Mouse (Mus musculus) thymus, postnatal 14 days (tissue): ENCODE measurements around the gene Rnf130.
"Not testable (repeated sequence)": the region's sequence is repeated elsewhere in the genome, so short reads cannot be mapped to it uniquely, and the experiment has no call there.

ENCODE experiments used
- DNase-seq: peaks from one replicate; pipeline ENCODE4 v3.0.0; 2021

Gene Rnf130

DNA sequence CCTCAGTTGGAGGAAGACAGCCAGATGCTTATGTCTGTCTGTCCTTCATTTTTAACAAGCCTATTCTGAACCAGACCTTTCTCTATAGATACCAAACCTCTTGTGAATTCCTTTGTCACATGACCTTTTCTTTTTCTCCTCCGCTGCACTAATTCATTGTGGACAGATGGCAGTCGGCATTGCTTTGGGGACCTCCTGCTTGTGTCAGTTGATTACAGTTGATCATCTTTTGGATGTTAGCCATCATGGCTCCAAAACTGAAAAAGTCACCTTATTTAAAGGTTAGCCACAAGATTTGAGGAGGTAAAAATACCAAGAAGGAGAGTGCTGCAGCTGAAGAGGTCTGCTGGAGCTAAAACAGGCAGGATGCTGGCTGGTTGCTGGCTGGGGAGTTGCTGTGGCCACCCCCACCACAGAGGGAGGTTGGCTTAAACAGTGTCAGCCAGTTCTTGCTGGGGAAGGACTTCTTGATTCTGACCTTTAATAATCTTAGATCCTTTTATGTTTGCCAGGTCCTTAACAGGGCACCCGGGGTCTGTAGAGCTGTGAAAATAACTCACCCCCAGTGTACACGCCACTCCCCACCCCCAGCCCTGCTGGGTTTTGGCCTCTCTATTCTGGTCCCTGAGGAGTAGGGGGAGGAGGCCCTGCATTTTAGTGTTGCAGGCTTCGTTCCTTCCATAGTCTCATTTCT, 66.0 kb downstream of the Rnf130 start:
- no peak for DNase-seq

DNA sequence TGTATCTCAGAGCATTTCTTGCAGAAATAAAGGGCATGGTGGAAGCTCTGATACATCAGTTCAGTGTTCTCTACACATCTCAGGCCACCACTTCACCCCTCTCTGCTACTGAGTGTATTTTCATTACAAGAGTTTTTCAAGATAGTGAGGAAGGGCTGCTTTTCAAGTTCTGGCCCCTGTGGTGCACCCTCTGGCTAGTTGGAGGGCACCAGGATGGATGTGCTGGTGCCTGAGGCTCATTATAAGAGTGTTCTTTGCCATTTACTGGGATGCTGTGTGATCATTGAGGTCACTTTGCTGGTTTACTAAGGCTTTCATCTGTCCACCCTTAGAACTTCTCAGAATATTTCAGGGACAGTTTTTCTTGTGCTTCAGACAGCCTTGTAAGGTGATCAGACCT, 66.5 kb downstream of the Rnf130 start:
- DNase-seq: no peak

DNA sequence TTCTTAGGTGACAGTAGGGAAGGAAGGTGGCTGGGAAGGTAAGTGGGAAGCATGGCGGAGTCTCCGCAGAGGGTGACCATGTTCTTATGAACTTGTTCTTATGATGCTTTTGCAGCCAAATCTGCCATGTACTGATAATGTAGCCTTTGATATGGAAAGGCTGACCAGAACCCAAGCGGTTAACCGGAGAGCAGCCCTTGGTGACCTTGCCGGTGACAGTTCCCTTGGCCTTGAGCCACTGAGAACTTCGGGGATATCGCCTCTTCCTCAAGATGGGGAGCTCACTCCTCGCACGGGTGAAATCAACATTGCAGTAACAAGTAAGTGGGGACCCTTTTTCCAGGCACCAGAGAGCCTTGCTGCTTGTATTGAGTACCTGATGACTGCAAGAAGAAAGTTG, 70.5 kb downstream of the Rnf130 start:
- DNase-seq: no peak

DNA sequence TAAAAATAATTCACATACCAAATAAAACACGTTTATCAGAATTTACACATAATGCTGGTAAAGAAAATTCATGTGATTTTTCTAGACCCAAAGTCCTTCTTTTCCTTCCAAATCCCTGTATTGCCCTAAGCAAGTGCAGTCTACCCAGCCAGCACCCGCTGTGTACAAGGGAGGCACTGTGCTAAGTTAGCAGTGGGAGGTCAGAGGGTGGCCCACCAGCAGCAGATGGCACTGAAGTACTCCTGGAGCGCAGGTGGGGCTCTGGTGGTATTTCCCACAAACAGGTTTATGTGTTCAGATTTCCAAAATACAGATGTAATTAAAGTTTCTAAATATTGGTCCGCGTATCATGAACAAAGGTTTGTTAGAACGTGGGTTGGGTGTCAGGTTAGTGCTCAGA, 71.9 kb downstream of the Rnf130 start:
- no peak for DNase-seq

DNA sequence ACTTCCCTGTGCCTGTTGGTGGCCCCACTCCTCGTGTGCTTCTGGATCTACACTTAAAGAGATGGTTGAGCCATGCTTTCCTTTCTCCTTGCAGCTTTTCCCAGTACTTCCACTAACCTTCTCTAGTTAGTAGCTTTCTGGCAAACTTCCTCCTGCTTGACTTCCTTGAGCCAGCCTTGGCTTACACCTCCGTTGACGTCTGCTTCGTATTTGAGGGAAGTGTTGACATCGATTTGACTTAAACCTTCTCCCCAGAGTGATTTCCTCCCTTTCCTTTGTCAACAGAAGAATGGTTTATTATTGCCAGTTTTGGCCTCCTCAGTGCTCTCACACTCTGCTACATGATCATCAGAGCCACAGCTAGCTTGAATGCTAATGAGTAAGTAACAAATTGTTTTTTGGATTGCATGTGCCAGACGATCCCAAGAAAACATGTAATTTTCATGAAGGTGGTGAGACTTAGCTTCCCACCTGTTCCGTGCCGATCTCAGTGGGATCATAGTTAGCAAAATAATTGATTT, 73.9 kb downstream of the Rnf130 start:
- DNase-seq: no peak

DNA sequence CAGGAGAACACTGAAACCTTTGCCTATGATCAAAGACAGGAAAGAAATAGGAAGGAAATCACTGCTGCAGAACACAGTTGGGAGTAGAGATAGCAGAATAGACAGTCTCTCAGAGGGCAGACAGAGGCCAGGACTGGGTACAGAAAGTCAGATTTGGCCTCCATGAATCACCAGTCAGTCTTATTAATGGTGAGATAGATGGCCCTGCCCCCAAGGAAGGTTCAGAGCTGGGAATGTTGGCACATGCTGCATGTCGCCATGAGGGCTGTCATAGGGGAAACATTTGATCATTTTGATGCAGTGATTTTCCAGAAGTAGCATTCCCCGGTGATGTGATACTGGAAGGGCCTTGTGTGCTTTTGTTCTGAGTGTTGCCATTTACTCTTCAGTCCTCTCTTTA, 74.5 kb downstream of the Rnf130 start:
- no peak for DNase-seq

DNA sequence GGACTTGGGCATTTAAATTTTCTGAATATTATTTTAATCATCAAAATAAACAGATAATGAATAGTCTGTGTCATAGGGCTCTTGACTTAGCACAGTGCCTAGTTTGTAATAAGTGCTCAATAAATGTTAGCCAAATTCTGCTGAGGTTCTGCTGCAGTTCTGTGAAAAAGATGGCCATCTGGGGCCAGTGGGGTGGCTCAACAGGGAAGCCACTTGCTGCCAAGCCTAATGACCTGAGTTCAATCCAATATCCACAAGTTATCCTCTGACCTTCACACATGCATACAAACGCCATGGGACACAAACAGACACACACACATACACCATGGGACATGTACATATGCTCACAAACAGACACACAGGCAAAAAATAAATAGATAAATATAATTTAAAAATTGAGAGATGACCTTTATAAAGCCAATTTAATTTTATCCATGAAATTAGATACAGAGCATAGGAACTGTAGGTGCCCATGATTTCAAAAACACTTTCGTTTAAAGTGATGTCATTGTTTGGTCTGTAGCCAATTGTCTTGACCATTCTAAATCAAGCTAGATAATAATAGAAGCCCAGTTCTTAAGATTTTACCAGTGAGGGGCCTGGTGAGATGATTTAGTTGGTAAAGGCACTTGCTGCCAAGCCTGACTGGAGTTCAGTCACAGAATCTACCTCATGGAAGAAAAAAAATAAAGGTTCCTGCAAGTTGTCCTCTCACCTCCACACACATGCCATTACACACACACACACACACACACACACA, 75.6 kb downstream of the Rnf130 start:
- no peak for DNase-seq

DNA sequence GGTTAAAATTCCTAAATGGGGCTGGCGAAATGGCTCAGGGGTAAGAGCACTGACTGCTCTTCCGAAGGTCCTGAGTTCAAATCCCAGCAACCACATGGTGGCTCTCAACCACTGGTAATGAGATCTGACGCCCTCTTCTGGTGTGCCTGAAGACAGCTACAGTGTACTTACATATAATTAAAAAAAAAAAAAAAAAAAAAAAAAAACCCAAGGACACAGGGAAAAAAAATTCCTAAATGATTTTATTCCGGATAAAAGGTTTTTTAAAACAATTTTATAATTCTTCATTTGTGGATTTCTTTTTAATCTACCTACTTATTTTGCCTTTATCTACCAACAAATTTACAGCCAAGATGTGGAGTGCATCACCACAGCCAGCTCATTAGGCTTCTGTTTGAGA, 76.8 kb downstream of the Rnf130 start:
- DNase-seq: not testable (repeated sequence)

DNA sequence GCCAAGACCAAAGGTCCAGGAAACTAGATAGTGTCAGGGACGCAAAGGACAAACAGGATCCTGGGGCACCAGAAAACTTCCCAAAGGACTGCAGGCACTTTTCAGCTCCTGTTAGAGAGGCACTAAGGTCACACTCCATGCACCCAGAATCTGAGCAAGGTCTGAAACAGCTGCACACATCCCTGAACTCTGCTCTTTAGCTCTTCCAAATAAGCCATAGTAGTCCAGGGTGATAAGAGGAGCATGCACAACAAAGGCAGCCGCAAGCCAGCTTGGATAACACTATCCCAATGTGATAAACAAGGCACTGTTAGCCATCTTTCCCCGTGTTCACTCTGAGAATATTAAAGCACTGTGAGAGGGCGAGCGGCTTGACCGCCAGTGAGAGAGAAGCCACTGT, 78.9 kb downstream of the Rnf130 start:
- no peak for DNase-seq

DNA sequence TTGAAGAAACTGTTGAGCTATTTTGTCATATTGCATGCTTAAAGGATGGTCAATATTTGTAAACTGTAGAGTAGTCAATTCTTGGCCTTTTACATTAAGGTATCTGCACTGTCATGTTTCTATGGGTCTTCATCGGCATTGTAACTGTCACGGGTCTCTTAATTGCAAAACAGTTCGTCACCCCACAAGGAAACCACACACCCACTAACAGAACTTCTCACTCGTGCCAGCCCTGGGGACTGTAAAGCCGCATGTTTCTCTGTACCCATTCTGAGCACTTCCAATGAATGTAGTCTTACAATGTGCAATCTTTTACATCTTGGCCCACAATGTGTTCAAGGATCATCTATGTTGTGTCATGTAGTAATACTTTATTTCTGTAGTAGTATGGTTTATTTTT, 80.1 kb downstream of the Rnf130 start:
- no peak for DNase-seq

DNA sequence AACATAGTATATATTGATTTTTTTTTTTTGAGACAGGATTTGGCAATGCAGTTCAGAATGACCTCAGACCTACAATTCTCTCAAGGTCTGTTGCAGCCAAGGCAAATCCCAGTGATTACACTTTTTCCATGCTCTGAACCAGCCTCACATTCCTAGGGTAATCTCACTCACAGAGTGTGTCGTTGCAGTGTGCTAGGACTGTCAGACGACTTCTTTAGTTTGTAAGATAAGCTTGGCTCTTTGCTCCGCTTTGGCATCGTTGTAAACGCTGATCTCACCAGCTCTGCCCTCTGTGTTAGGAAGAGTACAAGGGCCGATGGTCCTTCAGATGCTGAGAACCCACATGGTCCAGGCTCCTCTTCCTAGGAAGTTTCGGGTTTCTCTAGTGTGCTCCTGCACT, 80.9 kb downstream of the Rnf130 start:
- DNase-seq: no peak

DNA sequence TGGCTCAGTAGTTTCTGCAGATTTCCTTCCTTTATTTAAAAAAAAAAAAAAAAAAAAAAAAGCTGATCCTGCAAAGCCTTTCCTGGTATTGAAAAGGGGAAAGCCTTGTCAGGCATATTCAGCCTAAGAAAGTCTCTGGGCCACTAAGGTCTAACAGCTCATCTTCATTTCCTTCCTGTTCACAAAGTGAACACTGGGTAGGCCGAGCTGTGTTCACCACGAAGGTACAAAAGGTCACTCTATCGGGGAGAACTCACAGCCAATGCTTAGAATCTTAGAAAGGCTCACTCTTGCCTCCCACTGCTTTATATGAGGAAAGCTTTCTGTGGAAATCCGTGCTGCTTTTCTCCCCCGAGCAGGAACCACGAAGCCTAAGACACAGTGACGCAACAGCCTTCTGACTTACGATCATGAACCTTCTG, 83.7 kb downstream of the Rnf130 start:
- no peak for DNase-seq

DNA sequence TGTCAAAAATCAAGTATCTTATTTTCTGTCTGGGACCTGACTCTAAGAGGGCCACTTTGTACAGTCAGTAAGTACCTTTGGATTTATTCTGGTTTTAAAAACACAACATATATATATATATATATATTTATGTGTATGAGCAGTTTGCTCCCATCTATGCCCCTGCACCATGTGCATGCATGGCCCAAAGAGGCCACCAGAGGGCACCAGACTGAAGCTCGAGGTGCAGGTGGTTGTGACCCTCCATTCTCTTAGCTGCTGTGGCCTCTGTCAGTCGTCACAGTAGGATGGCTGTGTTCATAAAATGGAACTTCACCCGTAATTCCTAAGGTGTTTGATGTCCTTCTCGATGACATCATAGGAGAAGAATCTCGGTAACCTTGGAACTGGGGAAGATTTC, 89.2 kb downstream of the Rnf130 start:
- peak; percentile 90 for DNase-seq

DNA sequence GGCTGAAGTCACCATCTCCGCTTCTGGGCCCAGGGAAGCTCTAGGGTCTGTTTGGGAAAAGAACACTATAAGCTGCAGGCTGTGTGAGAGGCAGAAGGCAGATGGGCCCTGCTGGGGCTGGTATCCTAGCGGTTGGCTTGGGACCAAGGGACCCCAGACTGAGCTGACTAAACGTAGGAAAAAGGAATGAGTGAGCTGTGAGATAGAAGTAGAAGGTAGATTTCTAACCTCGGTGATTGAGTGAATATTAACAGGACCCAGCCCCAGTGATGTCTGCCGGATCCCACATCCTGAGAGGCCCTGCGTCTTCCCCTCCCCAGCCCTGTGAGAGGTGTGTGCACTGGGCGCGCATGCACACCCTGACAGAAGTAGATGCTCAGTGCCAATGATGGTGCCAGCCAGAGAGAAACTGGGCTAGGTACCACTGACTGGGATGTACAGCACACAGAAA, 97.5 kb downstream of the Rnf130 start:
- DNase-seq: no peak

DNA sequence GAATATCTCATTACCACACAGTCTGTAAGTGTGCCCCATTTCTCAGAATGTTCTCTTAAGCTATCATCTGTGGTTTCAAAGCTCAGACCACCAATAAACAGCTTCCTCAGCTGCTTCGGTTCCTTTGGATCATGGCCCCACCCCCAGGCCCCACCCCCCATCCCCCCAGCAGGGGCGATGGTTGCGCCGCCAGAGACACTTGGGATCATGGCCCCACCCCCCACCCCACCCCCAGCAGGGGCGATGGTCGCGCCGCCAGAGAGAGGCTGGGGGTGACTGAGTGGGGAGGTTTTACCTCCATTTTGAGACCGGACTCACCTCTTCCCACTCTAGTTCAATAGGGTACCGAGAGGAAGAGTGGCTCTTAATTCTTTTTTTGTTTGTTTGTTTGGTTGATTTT, 102.6 kb downstream of the Rnf130 start:
- no peak for DNase-seq

DNA sequence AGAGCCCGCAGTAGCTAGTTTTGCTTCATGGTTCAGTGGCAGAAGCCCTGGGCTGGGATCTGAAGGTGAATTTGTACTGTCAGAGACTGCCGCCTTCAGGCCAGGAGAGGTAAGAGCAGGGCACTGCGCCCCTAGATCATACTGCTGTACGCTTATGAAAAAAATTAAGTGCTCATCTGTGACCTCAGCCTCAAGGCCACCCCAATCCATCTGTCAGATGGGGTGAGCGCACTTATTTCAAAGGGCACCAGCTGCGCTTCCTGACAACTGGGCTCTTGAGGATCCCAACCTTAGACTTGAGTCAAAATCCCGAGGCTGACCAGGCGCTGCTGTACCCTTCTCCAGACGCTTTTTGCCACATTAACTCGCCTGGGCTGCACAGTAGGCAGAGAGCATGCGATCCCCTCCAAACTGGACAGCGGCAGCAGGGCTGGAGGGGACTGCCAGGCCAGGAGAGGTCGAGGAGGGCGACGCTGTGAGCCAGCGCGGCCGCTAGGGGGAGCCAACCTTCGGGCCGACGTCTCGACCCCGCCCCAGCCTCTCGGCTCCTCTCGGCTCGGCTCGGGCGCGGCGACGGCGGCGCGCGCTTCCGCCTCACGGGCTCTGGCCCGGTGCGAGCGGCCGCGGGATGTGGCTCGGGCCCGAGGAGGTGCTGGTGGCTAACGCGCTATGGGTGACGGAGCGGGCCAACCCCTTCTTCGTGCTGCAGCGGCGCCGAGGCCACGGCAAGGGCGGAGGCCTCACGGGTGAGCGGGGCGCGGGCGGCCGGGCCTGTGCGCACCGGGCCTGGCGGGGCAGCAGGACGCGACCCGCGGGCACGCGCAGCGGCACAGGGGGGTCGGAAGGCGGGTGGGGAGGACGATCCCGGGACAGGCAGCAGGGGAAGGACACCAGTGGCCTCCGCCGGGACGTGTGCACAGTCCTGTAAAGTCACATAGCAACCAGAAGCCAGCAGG, 105.9 kb downstream of the Rnf130 start, which contains the start of gene Tbc1d9b:
TSS of gene Tbc1d9b (plus strand) at position 586 of the 956 bp plus-strand sequence.
- peak; percentile 93 for DNase-seq

DNA sequence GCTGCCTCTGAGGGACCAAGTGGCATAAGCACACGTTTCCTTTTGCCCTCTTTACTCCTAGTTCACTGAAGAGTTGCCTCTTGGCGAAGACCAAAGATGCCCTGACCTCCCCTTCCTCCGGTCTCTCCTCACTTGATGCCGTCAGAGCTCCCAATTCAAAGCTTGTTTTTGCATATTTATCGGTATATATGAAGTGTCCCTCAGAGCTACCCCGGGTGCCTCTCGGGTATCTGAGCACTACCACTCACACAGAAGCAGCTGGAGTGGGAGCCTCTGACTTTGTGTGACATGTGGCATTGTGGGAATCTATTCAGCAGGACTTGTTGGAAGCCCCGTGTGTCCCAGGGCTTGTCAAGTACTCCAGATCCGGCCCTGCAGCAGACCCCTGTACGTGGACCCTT, 106.7 kb downstream of the Rnf130 start:
- no peak for DNase-seq

DNA sequence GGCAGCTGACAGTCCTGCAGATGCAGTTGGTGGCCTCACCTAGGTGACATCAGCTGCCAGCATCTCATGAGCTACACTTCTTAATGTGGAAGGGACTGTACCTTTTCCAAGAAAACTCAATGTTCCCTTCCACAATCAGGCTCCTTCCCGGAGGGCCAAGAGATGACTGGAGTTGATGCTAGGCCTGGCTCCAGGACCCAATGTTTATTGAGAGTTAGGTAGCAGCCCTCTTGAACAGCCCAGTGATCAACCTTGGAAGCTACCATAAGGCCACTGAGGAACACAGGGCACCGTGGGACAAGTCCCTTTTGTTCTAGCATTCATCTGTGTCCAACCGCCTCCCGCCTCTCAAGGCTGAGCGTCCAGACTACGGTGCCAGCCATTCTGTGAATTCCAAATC, 107.1 kb downstream of the Rnf130 start:
- DNase-seq: no peak

DNA sequence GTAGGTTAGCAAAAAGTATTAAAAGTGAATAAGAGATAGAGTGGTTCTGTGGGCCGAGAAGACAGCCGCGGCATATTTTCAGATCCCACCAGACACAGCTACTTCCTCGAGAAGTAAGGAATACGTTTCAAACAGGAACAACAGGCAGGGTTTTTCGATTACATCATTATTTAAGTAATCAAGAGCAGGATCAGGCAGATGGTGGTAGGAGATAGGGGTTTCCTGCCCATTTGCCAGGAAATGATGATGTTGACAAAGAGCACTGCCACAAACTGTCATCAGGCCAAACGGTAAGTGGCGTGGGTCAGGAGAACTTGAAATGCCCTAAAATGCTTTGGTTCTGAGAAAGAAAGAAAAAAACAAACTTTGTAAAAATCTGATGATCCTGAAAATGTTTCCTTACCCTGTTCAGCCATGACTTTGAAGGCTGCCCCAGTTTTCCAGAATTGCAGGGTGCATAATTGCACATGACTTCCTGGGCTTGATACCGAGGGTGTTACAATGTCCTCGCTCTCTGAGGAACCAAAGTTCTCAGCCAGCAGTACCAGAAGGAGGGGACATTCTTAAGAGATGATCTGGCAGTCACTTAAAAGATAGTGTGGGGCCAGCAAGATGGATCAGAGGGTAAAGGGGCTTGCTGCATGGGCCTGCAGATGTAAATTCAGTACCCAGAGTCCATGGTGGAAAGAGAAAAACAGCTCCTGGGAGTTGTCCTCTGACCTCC, 109.2 kb downstream of the Rnf130 start:
- DNase-seq: no peak

DNA sequence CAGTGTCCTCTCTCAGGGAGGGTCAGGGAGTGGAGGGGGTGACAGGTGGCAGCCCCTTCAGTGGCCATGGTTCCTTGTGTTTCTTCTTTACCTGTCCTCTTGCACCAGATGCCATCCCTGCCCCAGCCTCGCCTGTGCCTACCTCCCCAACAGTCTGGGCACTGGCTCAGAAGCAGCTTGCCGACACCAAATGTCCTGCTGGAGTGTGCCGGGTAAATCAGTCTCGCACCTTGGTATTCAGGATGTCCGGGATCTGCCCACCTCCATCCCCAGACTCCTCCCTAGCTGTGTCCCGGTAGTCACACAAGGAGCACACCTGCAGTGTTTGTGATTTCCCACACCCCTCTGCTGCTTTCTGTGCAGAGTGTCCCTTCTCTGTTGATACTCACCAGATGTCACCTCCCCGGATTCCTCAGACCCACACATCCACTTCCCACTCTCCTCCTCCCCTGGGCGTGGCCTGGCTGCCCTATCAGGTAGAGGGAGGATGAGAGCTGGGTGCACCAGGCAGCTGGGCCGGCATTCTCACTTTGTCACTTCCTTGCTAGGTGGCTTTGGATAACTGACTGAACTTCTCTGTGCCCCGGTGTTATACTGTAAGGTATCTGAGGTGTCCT, 113.2 kb downstream of the Rnf130 start:
- DNase-seq: no peak

DNA sequence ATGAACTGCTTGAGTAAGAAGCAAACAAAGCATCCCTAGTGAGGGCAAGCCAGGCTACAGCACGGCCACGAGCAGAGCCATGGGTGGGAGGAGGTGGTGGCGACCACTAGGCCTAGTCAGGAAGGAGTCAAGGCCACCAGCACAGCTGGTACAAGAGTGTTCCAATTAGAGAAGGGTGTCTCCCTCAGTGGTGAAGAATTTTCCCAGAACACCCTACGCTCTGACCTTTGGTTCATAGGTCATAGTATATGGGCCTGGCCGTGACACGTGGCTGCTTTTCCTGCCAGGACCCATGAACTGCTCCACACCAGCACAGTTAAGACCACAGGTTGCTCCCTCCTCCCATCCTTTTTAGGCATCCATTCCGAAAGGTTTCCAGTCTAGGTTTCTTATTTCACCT, 114.4 kb downstream of the Rnf130 start:
- DNase-seq: no peak

DNA sequence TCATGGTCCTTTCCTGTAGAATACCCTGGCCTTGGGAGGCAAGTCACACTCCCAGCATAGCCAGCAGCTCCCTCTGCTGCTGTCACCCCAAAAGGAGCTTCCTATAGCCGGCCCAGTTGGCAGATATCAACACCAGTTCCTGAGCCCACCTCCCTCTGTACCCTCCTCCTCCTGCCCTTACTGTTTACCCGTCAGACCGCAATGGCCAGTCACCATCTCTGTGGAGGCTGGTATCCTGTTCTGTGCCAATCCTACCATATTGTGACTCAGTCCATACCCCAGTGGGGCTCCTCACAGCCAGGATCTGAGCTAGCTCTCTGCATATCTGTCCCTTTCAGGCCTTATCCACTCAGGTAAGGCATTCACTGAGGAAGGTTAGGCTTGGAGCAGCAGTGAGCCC, 120.4 kb downstream of the Rnf130 start:
- DNase-seq: no peak
